Mouse (Mus musculus) MEL (cell line): ENCODE measurements at regions not wholly inside any gene's neighbourhood (a gene's known extent, or its start where the extent isn't known, plus 50 kb on each side); places are given as distances from the start of the nearest gene placed in this dataset.

Source experiments
- DNase-seq: peaks from one replicate; pipeline ENCODE4 v3.0.0; 2011; ENCODE audit warnings: low read depth, low spot score
- H3K27ac ChIP-seq: 2 replicates; pipeline ENCODE4 v1.5.1; 2012; ENCODE audit warnings: low read depth, mild to moderate bottlenecking, control low read depth, low read length, moderate library complexity; ENCODE audit not compliant: control insufficient read depth
- H3K27me3 ChIP-seq, 2 experiments: fragments of 150-350 bp in 1 of 2; sonication (generic) in 1 of 2; 2 replicates each; pipeline ENCODE4 v1.6.1; 2012; ENCODE audit warnings: low read length in 2 of 2, mild to moderate bottlenecking in 2 of 2, improper control_type of control experiment in 1 of 2, moderate library complexity in 1 of 2; ENCODE audit not compliant: insufficient read depth in 2 of 2, control insufficient read depth in 1 of 2
- H3K36me3 ChIP-seq, 2 experiments: 2 replicates each; pipeline ENCODE4 v1.6.1; 2012 to 2014; ENCODE audit warnings: low read length in 2 of 2, improper control_type of control experiment in 1 of 2, inconsistent platforms in 1 of 2, mild to moderate bottlenecking in 1 of 2; ENCODE audit not compliant: insufficient read depth in 2 of 2, control insufficient read depth in 1 of 2
- H3K4me1 ChIP-seq, 2 experiments: fragments of 150-350 bp in 1 of 2; sonication (generic) in 1 of 2; 2 replicates each; pipeline ENCODE4 v1.6.1; 2012; ENCODE audit warnings: low read length in 2 of 2, improper control_type of control experiment in 1 of 2, mild to moderate bottlenecking in 1 of 2; ENCODE audit not compliant: insufficient read depth in 2 of 2, control insufficient read depth in 1 of 2
- H3K4me3 ChIP-seq, 2 experiments: fragments of 150-350 bp in 1 of 2; sonication (generic) in 1 of 2; 2 replicates each; pipeline ENCODE4 v1.5.1; 2012; ENCODE audit warnings: low read depth in 2 of 2, low read length in 2 of 2, mild to moderate bottlenecking in 2 of 2, moderate library complexity in 2 of 2, control low read depth in 1 of 2, improper control_type of control experiment in 1 of 2; ENCODE audit not compliant: control insufficient read depth in 1 of 2, insufficient read depth in 1 of 2
- H3K79me2 ChIP-seq: 2 replicates; pipeline ENCODE4 v1.6.1; 2012; ENCODE audit warnings: mild to moderate bottlenecking, low read length, moderate library complexity; ENCODE audit not compliant: control insufficient read depth, poor library complexity, insufficient read depth
- H3K9ac ChIP-seq: 2 replicates; pipeline ENCODE4 v1.6.1; 2012; ENCODE audit warnings: low read depth, mild to moderate bottlenecking, control low read depth, low read length, moderate library complexity; ENCODE audit not compliant: control insufficient read depth, poor library complexity, severe bottlenecking
- H3K9me3 ChIP-seq: fragments of 150-350 bp; sonication (generic); replicated peaks from 2 replicates; pipeline ENCODE4 v1.6.1; 2012; ENCODE audit warnings: mild to moderate bottlenecking, low read length, improper control_type of control experiment, moderate library complexity; ENCODE audit not compliant: insufficient read depth
- BHLHE40 ChIP-seq: IDR thresholded peaks from 2 replicates; pipeline ENCODE4 v1.6.1; 2012; ENCODE audit warnings: low read depth, mild to moderate bottlenecking, inconsistent platforms, low read length, improper control_type of control experiment, borderline replicate concordance
- CHD1 ChIP-seq: IDR thresholded peaks from 2 replicates; pipeline ENCODE4 v1.6.1; 2012; ENCODE audit warnings: low read depth, mild to moderate bottlenecking, inconsistent platforms, low read length, improper control_type of control experiment
- E2F4 ChIP-seq: IDR thresholded peaks from 2 replicates; pipeline ENCODE4 v1.6.1; 2011; ENCODE audit warnings: low read depth, low read length, improper control_type of control experiment, borderline replicate concordance
- ELF1 ChIP-seq: IDR thresholded peaks from 2 replicates; pipeline ENCODE4 v1.6.1; 2014; ENCODE audit warnings: low read depth, mild to moderate bottlenecking, inconsistent platforms, low read length, improper control_type of control experiment, moderate library complexity
- EP300 ChIP-seq, 2 experiments: IDR thresholded peaks; 2 replicates each; pipeline ENCODE4 v1.6.1; 2011; ENCODE audit warnings: improper control_type of control experiment in 2 of 2, low read length in 2 of 2, low read depth in 1 of 2, mild to moderate bottlenecking in 1 of 2
- ETS1 ChIP-seq: IDR thresholded peaks from 2 replicates; pipeline ENCODE4 v1.6.1; 2012; ENCODE audit warnings: low read depth, mild to moderate bottlenecking, inconsistent platforms, low read length, improper control_type of control experiment, moderate library complexity
- GABPA ChIP-seq: IDR thresholded peaks from 2 replicates; pipeline ENCODE4 v1.6.1; 2012; ENCODE audit warnings: low read depth, mild to moderate bottlenecking, inconsistent platforms, low read length, improper control_type of control experiment, moderate library complexity
- GATA1 ChIP-seq: IDR thresholded peaks from 2 replicates; pipeline ENCODE4 v1.6.1; 2011; ENCODE audit warnings: low read depth, low read length, improper control_type of control experiment
- MEF2A ChIP-seq: IDR thresholded peaks from 2 replicates; pipeline ENCODE4 v1.6.1; 2014; ENCODE audit warnings: low read depth, mild to moderate bottlenecking, inconsistent platforms, low read length, improper control_type of control experiment; ENCODE audit not compliant: poor library complexity, insufficient replicate concordance, severe bottlenecking; ENCODE audit errors: extremely low read depth
- MXI1 ChIP-seq: IDR thresholded peaks from 2 replicates; pipeline ENCODE4 v1.6.1; 2011; ENCODE audit warnings: mild to moderate bottlenecking, low read depth, low read length, improper control_type of control experiment
- MYC ChIP-seq: IDR thresholded peaks from 2 replicates; pipeline ENCODE4 v1.6.1; 2011; ENCODE audit warnings: low read depth, mild to moderate bottlenecking, low read length, improper control_type of control experiment, moderate library complexity
- NRF1 ChIP-seq: IDR thresholded peaks from 2 replicates; pipeline ENCODE4 v1.6.1; 2014; ENCODE audit warnings: low read depth, mild to moderate bottlenecking, inconsistent platforms, low read length, improper control_type of control experiment, moderate library complexity; ENCODE audit not compliant: poor library complexity, insufficient read depth, severe bottlenecking
- RCOR1 ChIP-seq: IDR thresholded peaks from 2 replicates; pipeline ENCODE4 v1.6.1; 2012; ENCODE audit warnings: low read depth, mild to moderate bottlenecking, inconsistent platforms, low read length, improper control_type of control experiment
- SIN3A ChIP-seq: IDR thresholded peaks from 2 replicates; pipeline ENCODE4 v1.6.1; 2012; ENCODE audit warnings: low read length, improper control_type of control experiment, inconsistent platforms
- SMC3 ChIP-seq: IDR thresholded peaks from 2 replicates; pipeline ENCODE4 v1.6.1; 2011; ENCODE audit warnings: low read depth, low read length, improper control_type of control experiment
- TBP ChIP-seq: IDR thresholded peaks from 2 replicates; pipeline ENCODE4 v1.8.0; 2011; ENCODE audit warnings: low read depth, low read length, improper control_type of control experiment
- TCF12 ChIP-seq: IDR thresholded peaks from 2 replicates; pipeline ENCODE4 v1.6.1; 2014; ENCODE audit warnings: low read depth, mild to moderate bottlenecking, inconsistent platforms, low read length, improper control_type of control experiment, moderate library complexity
- USF2 ChIP-seq, 2 experiments: IDR thresholded peaks; 2 replicates each; pipeline ENCODE4 v1.6.1; 2011 to 2012; ENCODE audit warnings: improper control_type of control experiment in 2 of 2, low read length in 2 of 2, borderline replicate concordance in 1 of 2, inconsistent platforms in 1 of 2, low read depth in 1 of 2, mild to moderate bottlenecking in 1 of 2; ENCODE audit not compliant: insufficient read depth in 1 of 2
- ZKSCAN1 ChIP-seq: IDR thresholded peaks from 2 replicates; pipeline ENCODE4 v1.6.1; 2012; ENCODE audit warnings: low read depth, mild to moderate bottlenecking, inconsistent platforms, low read length, improper control_type of control experiment, moderate library complexity
- ZMIZ1 ChIP-seq: IDR thresholded peaks from 2 replicates; pipeline ENCODE4 v1.6.1; 2012; ENCODE audit warnings: low read depth, mild to moderate bottlenecking, inconsistent platforms, low read length, improper control_type of control experiment, moderate library complexity
- ZNF384 ChIP-seq: IDR thresholded peaks from 2 replicates; pipeline ENCODE4 v1.6.1; 2012; ENCODE audit warnings: low read depth, mild to moderate bottlenecking, inconsistent platforms, low read length, improper control_type of control experiment

DNA sequence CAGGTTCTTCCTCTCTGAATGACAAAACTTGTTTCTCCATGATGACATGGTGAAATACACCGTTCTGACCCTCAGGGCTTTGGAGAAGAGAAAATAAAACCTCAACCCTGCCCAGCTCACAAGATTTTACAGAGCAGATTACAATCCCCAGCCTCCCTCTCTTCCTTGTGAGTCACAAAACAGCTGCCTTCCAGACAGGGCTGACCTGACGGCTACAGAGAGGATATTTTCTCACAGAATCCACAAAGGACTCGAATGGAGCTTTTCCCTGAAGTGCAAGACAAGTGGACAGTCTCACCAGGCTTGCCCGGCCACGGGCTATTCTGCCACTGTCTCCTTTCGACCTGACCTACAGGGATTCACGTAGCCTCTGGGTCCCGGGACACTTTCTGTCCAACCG, 318.8 kb downstream of the Sox9 start:
- Histone ChIP-seq H3K4me1 (peaks cover 5 to 10% of the 10 kb centered on the region in 2 experiments; a peak in 2 of 4 replicates), H3K36me3 (no peaks in the 10 kb centered on the region; a peak in 1 of 4 replicates), H3K4me3 (no peak overlapping the region), H3K27ac (no peak overlapping the region), H3K27me3 (no peaks in the 10 kb centered on the region), H3K79me2 (no peaks in the 10 kb centered on the region), H3K9me3 (no peaks in the 10 kb centered on the region), H3K9ac (no peak overlapping the region; the same call in 1 of the 2 replicates)
- no peak for DNase-seq
- no peak for TF ChIP-seq SMC3
- 0 out of 2 replicates have a peak, but pooled peaks have one; percentile 19 for TF ChIP-seq ETS1

DNA sequence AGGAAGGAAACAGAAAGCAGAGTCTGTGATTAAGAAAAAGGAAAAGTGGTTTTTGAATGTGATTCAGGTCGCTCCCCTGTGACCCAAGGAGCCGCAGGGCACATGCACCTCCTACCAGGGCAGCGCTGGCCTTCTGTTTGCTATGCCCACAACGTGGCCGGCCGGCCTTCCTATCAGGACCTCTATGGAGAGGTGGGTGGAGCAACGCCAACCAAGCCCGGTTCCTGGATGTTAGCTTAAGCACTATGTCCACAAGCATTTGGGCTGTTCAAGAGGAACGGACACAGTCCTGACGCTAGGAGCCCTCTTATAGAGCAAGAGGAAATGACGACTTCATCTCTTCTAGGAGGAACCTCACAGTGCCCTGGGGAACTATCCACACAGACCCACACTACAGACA, 319.5 kb downstream of the Sox9 start:
- Histone ChIP-seq H3K4me1 (peaks cover 10 to 16% of the 10 kb centered on the region in 2 experiments), H3K9ac (no peak overlapping the region), H3K4me3 (no peak overlapping the region), H3K9me3 (no peaks in the 10 kb centered on the region), H3K27me3 (no peaks in the 10 kb centered on the region), H3K36me3 (peaks cover 0 to 5% of the 10 kb centered on the region in 2 experiments; a peak in 2 of 4 replicates), H3K27ac (no peak overlapping the region), H3K79me2 (no peaks in the 10 kb centered on the region)
- DNase-seq = no peak
- no peak for TF ChIP-seq E2F4
- no peak for TF ChIP-seq NRF1
- no peak for TF ChIP-seq ZKSCAN1

DNA sequence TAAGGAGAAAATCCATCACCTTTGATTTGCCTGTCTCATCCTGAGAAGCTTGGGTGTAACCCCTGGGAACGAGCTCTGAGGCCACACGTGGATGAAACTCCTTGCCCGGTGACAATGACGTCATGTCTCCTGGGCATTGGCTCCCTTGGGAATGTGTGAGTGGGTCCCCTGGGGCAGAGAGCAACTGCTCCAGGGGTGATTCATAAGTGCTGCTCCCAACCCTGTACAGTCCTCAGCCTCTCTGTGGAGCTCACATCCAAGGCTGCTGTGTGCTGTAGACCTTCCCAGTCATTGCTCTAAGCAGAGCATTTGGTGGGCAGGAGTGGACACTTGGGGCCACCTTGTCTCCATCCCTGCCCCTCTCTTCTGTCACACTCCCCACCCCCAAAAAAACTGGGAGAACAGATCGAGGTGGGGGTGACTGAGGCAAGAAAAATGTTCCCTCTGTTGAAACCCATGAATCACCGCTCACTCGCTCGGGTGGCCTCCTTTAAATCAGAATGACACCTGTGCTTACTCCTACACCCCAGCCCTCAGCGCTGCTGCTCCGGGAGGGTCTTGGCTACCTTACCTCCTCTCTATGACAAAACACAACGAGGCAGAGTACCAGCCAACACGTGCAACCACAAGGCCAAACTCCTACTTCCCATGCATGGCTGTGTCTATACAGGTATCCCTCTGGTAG, 321.3 kb downstream of the Sox9 start:
- no peak overlapping the region for H3K27ac ChIP-seq
- H3K9ac ChIP-seq = no peak overlapping the region
- peaks cover 0 to 18% of the 10 kb centered on the region in 2 experiments; a peak in 2 of 4 replicates for H3K36me3 ChIP-seq
- no peaks in the 10 kb centered on the region for H3K79me2 ChIP-seq
- H3K9me3 ChIP-seq = no peaks in the 10 kb centered on the region
- peaks cover 21 to 27% of the 10 kb centered on the region in 2 experiments for H3K4me1 ChIP-seq
- TF ChIP-seq TCF12 (no peak), BHLHE40 (no peak), USF2 (IDR thresholded peaks at IDR 0.05; ENCODE audit: borderline replicate concordance in 1 of 2, insufficient read depth in 1 of 2, low read depth in 1 of 2, low read length in 2 of 2) (no peak), CHD1 (no peak), TBP (no peak), GATA1 (no peak), RCOR1 (no peak), ETS1 (no peak), MYC (no peak), MEF2A (no peak), MXI1 (no peak), NRF1 (no peak), ZNF384 (no peak), GABPA (no peak), ELF1 (no peak), EP300 (IDR thresholded peaks at IDR 0.05; ENCODE audit: low read depth in 1 of 2, low read length in 2 of 2) (no peak), E2F4 (no peak), SIN3A (no peak), ZKSCAN1 (no peak), ZMIZ1 (no peak)
- TF ChIP-seq, all 39 proteins: peak for 0
- Histone ChIP-seq H3K27me3 (no peaks in the 10 kb centered on the region), H3K4me3 (no peak overlapping the region)
- no peak for DNase-seq
